Mouse (Mus musculus) regulatory T cell (primary cell): ENCODE measurements around the gene Cacna1f.

Experiments used
- in situ Hi-C: fragments of 300-600 bp; cut with MboI, MseI; formaldehyde crosslinking; loops from one replicate; pipeline ENCODE4 v1.15.1; 2025; ENCODE audit warnings: high pct_unique_total_duplicates

The Cacna1f gene

DNA sequence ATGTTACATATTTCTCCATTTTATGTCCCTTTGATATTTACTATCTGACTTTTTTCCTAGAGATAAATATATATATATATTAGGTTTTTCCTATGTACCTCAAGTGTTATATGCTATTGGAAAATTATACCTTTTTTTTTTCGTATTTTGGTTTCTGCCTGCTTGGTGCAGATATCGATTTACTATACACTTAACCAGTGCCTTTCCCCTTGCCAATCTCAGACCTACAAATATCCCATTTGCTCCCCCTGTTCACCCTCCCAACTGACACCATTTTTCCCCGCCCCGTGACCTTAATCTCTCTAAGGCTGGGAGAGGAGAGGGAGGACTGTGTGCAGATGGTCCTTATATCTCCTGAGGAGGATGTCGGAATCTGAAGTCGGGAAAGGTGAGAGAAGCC lies at the start of gene Cacna1f:
TSS of gene Cacna1f (plus strand) at position 301 of the 400 bp plus-strand sequence.
- in situ Hi-C loops: no loop called here

DNA sequence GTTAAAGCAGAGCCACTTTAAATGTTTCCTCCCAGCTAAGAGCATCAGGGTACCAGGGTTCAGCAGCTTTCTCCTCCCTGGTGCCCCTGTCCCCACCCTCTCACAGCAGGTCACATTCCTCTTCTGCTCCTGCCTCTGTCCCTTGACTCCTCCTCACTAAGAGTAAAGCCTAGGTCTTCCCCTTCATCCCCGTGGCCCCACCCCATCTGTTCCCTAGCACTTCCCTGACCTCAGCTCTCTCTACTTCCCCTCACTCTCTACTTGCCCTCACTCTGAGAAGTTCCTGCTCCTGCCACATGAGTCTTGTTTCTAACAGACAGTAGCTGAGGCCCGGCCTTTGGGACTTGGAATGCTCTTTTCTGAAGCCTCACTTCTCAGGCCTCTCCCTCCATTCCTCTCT lies 43.8 kb upstream of the Cacna1f start:
- in situ Hi-C loops: no loop called here

DNA sequence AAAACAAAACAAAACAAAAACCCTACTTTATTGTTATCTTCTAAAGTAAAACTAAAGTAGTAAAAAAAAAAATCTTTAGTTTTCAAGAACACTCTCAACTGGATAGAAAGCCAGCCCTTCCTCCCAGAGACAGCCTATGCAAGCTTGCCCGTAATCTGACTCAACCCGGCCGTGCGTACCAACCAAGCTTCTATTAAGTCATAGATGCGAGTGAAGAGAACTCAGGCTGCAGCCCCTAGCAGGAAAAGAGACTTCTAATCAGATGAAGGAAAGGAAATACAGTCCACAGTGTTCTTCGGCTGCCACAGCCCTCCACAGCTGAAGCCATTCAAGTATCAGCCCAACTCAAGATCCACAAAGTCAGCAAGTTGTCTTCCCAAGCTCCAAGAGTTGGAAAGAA lies 40.5 kb upstream of the Cacna1f start:
- in situ Hi-C loops: loop anchor here (5.0 kb wide), 1 partner anchor 144 kb away; no protein-coding TSS in a partner anchor

DNA sequence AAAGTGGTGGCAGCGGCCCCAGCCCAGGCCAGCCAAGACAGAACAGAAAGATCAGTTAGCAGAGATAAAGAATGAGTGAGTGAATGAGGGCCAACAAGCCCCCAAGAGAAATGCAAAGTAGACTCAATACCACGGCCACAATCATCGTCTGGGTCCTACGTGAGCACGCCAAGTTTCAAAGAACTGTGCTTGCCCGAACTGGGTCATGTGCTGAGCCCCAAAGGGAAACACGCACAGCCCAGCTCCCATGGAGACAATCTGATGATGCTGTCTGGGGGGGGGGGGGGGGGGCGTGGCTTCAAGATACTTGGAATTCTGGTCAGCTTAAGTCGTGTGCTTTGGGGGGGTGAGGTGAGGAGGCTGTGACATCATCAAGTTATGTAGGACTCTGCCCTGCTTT lies 39.4 kb upstream of the Cacna1f start:
- in situ Hi-C loops: loop anchor here (5.0 kb wide), 1 partner anchor 145 kb away; no protein-coding TSS in a partner anchor

DNA sequence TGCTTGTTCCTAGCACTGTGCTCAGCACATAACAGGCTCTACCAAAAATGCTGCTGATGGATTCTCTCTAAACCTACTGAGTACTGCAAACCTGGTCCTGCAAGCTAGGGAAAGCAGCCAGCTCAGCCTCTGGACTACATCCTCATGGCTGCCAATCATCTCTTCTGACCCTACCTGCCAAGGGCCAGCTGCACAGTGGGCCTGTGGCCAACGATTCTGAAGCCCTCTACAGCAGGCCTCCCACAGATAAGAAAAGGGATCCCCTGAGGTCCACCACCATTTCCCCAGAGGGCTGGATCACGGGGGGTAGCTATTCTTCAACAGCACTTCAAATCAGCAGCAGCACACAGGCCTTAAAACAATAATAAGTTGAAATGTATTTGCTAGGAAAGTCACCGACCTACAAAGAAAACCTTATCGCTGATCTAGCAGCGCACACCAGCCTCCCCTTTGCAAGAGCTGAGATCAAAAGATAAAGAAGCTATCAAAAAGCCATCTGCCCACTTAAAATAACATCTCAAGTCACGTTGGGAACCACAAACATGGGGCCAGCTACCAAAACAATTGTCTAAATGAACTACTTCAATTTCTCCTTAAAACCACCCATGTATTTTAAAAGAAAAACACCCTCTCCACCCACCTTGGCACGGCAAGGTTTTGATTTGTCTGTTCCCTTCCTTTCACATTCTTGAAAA lies 36.3 kb upstream of the Cacna1f start:
- in situ Hi-C loops: no loop called here

DNA sequence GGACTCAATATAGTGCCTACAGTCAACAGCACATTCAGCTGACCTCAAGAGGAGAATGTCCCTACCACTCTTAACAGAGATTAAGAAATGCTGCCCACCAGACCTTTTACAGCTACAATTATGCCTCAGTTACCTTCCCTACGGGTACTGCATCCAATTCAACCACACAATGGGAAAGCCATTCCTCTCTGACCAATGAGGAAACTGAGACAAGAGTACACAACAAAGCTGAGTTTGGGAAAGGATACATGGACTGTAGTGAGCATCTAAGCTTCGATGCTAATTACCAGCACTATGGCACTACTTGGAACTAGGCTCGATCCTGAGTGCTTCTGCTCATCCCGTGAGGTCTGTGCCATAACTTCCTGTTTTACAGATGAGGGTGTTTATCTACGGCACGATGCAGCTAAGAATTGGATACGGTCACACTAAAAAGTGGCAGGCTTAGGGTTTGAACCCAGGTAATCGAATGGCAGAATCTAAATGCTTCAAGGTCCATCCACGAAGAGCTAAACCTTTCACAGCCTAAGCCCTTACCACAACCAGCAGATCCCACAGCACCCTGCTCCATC lies 35.2 kb upstream of the Cacna1f start:
- in situ Hi-C loops: no loop called here

DNA sequence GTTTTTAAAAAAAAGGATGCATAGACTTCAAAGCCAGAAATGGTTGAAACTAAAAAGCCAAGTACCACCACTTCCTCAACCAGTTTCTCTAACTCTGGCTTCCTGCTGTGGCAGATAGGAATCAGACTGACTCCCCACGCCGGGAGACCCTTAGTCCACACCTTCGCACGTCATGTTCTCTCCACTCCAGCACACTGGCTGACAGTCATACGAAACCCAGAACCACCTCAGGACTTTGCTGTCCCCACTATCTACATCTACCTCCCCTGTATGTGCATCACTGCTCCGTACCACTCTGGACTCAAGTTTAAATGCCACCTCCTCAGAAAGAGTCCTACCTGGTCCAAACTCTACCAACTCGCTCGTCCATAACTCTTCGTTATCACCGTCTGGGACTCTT lies 34.4 kb upstream of the Cacna1f start:
- in situ Hi-C loops: no loop called here

DNA sequence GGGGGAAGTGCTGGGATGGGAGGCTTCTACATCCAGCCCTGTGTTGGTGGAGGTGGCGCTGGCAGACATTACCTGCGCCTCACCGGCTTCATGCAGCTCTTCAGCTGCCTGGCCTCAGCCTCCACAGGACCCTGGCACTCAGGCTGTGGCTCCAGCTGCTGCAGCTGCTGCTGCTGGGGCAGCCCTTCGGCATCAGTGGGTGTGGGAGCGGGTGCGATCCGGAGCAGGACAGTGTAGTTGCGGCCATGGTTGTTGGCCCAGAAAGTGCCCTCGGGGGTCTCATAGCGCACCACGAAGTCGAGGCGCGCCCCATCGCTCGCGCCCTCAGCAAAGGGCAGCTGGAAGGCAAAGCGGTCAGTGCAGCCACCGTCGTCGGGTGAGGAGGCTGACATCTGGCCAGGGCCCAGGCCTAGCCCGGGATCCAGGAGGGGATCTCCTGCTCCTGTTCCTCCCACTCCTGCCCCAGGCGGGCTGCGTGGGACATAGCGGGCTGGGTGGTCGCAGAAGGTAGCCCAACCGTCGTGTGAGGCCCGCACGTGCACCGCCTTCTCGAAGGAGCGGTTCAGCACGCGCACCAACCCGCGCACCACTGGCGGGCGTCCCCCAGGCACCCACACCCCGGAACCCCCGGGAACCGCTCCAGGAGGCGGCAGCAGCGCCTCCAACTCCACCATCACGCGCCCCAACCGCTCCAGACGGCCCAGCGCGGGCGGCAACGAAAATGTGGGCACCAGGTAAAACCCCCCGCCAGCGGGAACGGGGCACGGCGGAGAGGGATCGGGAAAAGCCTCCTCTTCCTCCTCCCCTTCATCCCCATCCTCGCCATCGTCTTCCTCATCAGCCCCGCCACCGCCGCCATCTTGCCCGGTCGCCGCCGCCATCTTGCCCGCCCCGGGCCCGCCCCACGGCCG lies 33.5 kb upstream of the Cacna1f start, which contains the start of gene Foxp3:
TSS of gene Foxp3 (plus strand) at position 469 of the 911 bp plus-strand sequence.
- in situ Hi-C loops: no loop called here

DNA sequence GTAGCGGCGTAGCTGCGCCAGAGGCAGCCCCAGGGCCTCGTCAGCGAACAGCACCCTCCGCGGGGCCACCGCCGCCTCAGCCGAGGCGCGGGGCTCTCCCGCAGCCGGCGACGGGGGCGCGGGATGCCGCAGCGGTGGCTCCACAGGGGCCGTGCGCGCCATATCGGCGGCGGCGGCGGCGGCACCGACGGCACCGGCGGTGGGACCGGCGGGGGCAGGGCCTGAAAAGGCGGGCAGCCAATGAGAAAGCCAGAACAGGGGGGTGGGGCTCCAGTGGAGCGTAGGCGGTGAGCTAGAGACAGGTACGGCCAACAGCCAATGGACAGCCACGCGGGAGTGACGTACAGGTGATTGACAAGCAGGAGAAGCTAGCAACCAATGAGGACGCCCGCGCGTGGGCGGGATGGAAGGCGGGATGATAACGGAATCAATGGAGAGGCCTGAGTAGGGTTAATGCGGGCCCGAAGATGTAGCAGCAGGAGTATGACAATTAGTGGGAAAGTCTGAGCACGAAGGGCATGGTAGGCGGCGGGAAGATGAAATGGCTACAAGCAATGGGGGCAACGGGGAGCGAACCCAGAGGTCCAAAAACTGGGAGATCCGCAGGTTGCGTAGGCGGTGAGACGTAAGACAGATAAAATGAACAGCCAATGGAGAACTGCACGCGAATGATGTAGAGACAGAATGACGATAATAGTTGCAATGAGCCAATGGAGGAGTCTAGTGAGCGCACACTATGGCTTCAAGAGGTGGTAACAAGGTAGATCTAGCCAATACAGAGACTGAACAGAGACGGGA lies 32.6 kb upstream of the Cacna1f start, which contains the start of gene Ppp1r3f:
TSS of gene Ppp1r3f (minus strand) at position 197 of the 798 bp plus-strand sequence.
- in situ Hi-C loops: no loop called here

DNA sequence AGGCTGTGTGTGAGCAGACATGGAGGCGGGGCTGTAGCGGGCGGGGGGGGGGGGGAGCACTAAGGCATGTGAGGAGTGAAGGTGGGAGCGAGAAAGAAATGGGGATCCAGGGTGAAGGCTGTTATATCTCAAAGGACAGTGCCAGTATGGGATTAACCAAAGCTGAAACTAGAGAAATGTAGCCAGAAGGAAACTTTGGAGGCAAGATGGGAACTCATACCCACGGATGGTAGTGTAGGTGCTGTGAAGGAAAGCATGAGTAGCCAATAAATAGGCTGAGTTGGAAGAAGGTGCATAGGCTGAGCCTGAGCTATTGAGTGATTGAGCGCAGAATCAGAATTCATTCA lies 32.0 kb upstream of the Cacna1f start:
- in situ Hi-C loops: no loop called here

DNA sequence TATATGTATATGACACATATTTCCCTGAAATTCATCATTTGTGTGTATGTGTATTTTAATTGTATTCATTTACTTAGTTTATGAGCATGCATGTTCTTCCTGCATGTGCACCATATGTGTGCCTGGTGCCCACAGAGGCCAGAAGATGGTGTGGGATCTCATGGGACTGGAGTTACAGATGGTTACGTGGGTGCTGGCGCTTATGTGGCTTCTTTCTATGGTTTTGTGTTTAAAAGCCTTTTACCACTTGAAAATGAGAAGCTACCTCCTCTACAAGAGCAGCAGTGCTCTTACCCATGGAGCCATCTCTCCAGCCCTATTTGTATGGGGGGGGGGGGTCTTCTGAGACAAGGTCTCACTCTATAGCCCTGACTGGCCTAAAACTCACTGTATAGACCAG lies 25.7 kb upstream of the Cacna1f start:
- in situ Hi-C loops: no loop called here

DNA sequence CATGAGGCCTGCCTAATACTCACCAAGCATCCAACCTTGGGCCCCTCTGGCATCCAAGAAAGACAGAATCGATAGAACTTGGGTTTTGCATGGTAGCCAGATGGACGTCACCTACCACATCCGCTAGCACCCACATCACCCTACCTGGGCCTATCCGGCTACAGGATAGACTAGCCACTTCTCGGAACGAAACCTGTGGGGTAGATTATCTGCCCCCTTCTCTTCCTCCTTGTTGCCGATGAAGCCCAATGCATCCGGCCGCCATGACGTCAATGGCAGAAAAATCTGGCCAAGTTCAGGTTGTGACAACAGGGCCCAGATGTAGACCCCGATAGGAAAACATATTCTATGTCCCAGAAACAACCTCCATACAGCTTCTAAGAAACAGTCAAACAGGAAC lies 23.0 kb upstream of the Cacna1f start:
- in situ Hi-C loops: no loop called here

DNA sequence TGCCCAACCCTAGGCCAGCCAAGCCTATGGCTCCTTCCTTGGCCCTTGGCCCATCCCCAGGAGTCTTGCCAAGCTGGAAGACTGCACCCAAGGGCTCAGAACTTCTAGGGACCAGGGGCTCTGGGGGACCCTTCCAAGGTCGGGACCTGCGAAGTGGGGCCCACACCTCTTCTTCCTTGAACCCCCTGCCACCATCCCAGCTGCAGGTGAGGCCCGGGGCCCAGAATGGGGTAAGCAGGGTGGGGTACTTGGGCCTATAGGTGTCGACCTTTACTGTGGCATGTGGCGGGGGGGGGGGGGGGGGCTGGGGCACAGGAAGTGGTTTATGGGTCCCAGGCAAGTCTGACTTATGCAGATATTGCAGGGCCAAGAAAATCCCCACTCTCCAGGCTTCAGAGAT lies 20.5 kb upstream of the Cacna1f start:
- in situ Hi-C loops: no loop called here

DNA sequence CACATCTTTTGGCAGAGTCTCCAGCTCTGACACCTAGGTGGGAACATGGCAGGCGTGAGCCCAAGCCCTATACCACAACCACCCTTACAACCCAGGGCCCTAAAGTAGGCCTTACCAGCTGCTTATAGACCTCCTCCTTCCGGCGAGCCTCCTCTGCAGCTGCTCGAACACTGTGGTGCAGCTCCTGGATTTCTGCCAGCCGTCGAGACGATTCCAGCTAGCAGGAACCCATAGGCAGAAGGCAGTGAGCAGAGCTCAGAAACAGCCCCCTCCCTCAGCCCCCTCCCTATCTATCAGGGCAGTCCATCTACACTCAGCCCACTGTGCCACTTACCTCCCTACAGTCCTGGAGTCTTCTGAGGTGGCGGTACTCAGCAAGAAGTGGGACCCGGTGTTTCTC lies 11.5 kb upstream of the Cacna1f start:
- in situ Hi-C loops: no loop called here

DNA sequence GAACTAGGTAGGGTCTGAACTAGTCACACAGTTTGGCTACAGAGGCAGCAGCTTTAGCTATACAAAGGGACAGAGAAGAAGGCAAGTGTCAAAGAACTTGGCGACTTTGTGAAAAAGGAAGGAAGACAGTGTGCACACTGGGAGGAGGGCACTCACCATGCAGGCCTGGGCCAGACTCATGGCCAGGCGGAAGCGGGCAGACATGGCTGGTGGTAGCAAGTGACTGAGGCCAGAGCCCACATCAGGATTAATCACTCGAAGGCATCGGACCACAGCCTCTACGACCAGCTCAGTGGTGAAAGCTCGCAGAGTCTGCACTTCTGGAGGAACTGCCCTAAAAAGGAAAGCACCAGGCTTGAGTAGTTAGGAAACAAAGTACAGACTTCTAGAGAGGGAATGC lies 2.9 kb upstream of the Cacna1f start:
- in situ Hi-C loops: no loop called here

DNA sequence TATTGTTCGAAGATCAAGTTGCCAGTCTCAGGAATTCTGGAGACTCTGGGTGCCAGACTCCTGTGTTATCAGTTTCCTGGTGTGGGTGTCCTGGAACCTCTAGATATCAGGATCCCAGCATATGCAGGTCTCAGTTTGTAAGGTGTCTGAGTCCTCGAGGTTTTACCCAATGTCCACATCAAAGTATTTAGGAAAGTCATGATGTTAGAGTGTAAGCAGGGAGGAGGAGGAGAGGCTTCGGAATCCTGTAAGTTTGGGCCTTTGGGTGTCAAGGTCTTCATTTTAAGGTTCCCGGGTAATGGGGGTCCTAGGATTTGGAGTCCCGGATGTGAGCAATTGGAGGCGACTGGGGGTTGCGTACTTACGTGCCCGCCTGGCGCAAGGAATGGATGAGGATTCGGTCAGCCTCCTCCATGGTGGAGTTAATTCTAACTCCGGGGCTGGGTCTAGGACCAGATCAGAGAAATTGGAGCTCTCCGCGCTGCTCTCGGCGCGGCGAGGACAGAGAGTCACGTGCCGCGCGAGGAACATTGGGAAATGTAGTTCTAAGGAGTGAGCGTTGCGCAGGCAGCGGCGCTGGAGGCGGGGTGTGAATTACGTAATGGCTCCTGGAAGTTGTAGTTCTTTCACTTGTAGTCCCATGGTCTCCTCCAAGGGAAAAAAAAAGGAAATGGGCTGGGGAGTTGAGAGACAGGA lies 1.9 kb upstream of the Cacna1f start, which contains the start of gene Ccdc22:
TSS of gene Ccdc22 (minus strand) at position 639 of the 696 bp plus-strand sequence.
- in situ Hi-C loops: no loop called here

DNA sequence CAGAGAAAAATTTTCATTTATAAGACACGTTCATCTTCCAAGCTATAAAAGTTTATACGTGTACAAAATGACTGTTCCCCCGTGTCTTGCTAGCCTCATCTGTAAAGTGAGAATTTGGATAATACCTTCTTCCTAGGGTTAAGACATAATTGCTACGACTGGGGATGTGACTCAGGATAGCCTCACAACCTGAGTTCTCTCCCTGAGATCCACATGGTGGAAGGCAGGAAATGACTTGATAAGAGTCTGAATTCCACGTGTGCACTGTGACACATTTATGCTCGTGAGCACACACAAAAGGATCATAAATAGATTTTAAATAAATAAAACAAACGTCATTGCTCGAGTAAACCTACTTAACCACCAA lies 1.3 kb upstream of the Cacna1f start:
- in situ Hi-C loops: no loop called here

DNA sequence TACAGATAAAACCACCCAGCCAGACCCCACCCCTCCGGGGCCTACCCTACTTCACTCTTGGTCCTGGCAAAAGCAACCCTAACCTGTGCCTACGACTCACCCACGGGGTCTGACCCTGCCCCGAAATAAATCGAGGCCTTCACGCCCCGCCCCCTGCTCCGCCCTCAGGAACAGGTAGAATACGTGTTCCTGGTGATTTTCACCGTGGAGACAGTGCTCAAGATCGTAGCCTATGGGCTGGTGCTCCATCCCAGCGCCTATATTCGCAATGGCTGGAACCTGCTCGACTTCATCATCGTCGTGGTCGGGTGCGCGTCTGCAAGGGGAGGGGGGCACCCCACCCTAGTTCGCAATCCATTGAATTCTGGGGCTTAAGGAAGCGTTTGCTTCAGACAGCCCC lies 3.2 kb downstream of the Cacna1f start:
- in situ Hi-C loops: no loop called here

DNA sequence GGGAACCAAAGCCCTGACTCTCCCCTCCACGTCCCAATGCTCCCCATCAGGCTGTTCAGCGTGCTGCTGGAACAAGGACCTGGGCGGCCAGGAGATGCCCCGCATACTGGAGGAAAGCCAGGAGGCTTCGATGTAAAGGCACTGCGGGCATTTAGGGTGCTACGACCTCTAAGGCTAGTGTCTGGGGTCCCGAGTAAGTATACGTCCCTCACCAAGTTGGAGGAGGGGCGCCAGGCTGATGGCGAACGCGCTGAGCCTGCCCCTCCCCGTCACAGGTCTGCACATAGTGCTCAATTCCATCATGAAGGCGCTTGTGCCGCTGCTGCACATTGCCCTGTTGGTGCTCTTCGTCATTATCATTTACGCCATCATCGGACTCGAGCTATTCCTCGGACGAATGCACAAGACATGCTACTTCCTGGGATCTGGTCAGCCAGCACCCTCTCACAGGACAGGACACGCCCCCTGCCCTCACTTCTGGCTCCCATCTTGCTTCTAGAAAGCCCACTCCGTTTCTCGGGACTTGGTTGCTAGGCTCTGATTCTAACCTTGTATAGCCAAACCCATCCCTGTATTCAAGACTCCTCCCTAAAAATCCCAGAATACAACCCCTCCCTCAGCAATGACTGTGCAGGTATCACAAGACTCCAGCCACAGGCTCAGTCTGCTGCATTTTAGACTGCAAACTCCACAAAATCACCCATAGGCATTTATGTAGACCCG lies 3.8 kb downstream of the Cacna1f start:
- in situ Hi-C loops: no loop called here

DNA sequence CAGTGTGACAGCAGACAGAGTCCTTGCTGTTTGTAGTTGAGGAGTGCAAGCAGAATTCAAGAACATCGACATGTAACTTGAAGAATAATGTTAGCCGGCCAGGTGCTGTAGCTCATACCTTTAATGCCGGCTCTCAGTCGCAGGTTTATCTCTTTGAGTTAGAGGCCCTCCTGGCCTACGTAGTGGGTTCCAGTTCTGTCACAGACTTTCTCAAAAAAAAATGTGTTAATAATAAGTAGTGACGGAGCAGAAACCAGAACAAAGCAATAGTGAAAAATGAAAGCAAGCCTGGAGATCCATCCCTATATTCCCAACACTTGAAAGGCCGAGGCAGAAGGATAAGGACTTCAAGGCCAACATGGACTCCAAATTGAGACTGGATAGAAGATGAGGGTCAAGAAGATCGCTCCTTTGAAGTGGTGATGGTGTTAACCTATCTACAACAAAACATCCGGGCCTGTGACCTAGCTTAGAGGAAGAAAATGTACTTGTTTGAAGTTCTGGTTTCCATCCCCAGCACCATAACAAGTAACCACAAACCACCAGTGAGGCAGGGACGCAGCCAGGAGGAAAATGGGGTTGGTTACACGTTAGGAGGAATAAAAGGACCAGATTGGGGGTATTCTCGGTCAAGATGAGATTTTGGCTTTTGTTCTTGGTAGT lies 11.1 kb downstream of the Cacna1f start:
- in situ Hi-C loops: no loop called here
